Mouse (Mus musculus) MEL (cell line): Measurements from ENCODE around the gene Nusap1. TPM values are rescaled to one million over a fixed set of nuclear protein-coding genes. Genes with fewer than 3 reads are reported as not detected.
A peak's percentile ranks its signal among the peaks of the same experiment; 100 is the strongest.

Experiments used
- DNase-seq: peaks from one replicate; pipeline ENCODE4 v3.0.0; 2011; ENCODE audit warnings: low read depth, low spot score
- H3K27ac ChIP-seq: 2 replicates; pipeline ENCODE4 v1.5.1; 2012; ENCODE audit warnings: low read depth, mild to moderate bottlenecking, control low read depth, low read length, moderate library complexity; ENCODE audit not compliant: control insufficient read depth
- H3K27me3 ChIP-seq, 2 experiments: fragments of 150-350 bp in 1 of 2; sonication (generic) in 1 of 2; 2 replicates each; pipeline ENCODE4 v1.6.1; 2012; ENCODE audit warnings: low read length in 2 of 2, mild to moderate bottlenecking in 2 of 2, improper control_type of control experiment in 1 of 2, moderate library complexity in 1 of 2; ENCODE audit not compliant: insufficient read depth in 2 of 2, control insufficient read depth in 1 of 2
- H3K36me3 ChIP-seq, 2 experiments: 2 replicates each; pipeline ENCODE4 v1.6.1; 2012 to 2014; ENCODE audit warnings: low read length in 2 of 2, improper control_type of control experiment in 1 of 2, inconsistent platforms in 1 of 2, mild to moderate bottlenecking in 1 of 2; ENCODE audit not compliant: insufficient read depth in 2 of 2, control insufficient read depth in 1 of 2
- H3K4me1 ChIP-seq, 2 experiments: fragments of 150-350 bp in 1 of 2; sonication (generic) in 1 of 2; 2 replicates each; pipeline ENCODE4 v1.6.1; 2012; ENCODE audit warnings: low read length in 2 of 2, improper control_type of control experiment in 1 of 2, mild to moderate bottlenecking in 1 of 2; ENCODE audit not compliant: insufficient read depth in 2 of 2, control insufficient read depth in 1 of 2
- H3K4me3 ChIP-seq, 2 experiments: fragments of 150-350 bp in 1 of 2; sonication (generic) in 1 of 2; 2 replicates each; pipeline ENCODE4 v1.5.1; 2012; ENCODE audit warnings: low read depth in 2 of 2, low read length in 2 of 2, mild to moderate bottlenecking in 2 of 2, moderate library complexity in 2 of 2, control low read depth in 1 of 2, improper control_type of control experiment in 1 of 2; ENCODE audit not compliant: control insufficient read depth in 1 of 2, insufficient read depth in 1 of 2
- H3K79me2 ChIP-seq: 2 replicates; pipeline ENCODE4 v1.6.1; 2012; ENCODE audit warnings: mild to moderate bottlenecking, low read length, moderate library complexity; ENCODE audit not compliant: control insufficient read depth, poor library complexity, insufficient read depth
- H3K9ac ChIP-seq: 2 replicates; pipeline ENCODE4 v1.6.1; 2012; ENCODE audit warnings: low read depth, mild to moderate bottlenecking, control low read depth, low read length, moderate library complexity; ENCODE audit not compliant: control insufficient read depth, poor library complexity, severe bottlenecking
- H3K9me3 ChIP-seq: fragments of 150-350 bp; sonication (generic); replicated peaks from 2 replicates; pipeline ENCODE4 v1.6.1; 2012; ENCODE audit warnings: mild to moderate bottlenecking, low read length, improper control_type of control experiment, moderate library complexity; ENCODE audit not compliant: insufficient read depth
- CHD1 ChIP-seq: IDR thresholded peaks from 2 replicates; pipeline ENCODE4 v1.6.1; 2012; ENCODE audit warnings: low read depth, mild to moderate bottlenecking, inconsistent platforms, low read length, improper control_type of control experiment
- EP300 ChIP-seq, 2 experiments: IDR thresholded peaks; 2 replicates each; pipeline ENCODE4 v1.6.1; 2011; ENCODE audit warnings: improper control_type of control experiment in 2 of 2, low read length in 2 of 2, low read depth in 1 of 2, mild to moderate bottlenecking in 1 of 2
- GABPA ChIP-seq: IDR thresholded peaks from 2 replicates; pipeline ENCODE4 v1.6.1; 2012; ENCODE audit warnings: low read depth, mild to moderate bottlenecking, inconsistent platforms, low read length, improper control_type of control experiment, moderate library complexity
- GATA1 ChIP-seq: IDR thresholded peaks from 2 replicates; pipeline ENCODE4 v1.6.1; 2011; ENCODE audit warnings: low read depth, low read length, improper control_type of control experiment
- MAZ ChIP-seq: IDR thresholded peaks from 2 replicates; pipeline ENCODE4 v1.6.1; 2012; ENCODE audit warnings: low read depth, mild to moderate bottlenecking, inconsistent platforms, low read length, improper control_type of control experiment
- MXI1 ChIP-seq: IDR thresholded peaks from 2 replicates; pipeline ENCODE4 v1.6.1; 2011; ENCODE audit warnings: mild to moderate bottlenecking, low read depth, low read length, improper control_type of control experiment
- MYC ChIP-seq: IDR thresholded peaks from 2 replicates; pipeline ENCODE4 v1.6.1; 2011; ENCODE audit warnings: low read depth, mild to moderate bottlenecking, low read length, improper control_type of control experiment, moderate library complexity
- POLR2A ChIP-seq, 2 experiments: IDR thresholded peaks; 2 replicates each; pipeline ENCODE4 v1.6.1; 2011 to 2012; ENCODE audit warnings: low read length in 2 of 2, mild to moderate bottlenecking in 2 of 2, control low read depth in 1 of 2, improper control_type of control experiment in 1 of 2, low read depth in 1 of 2, moderate library complexity in 1 of 2; ENCODE audit not compliant: control insufficient read depth in 1 of 2, insufficient read depth in 1 of 2, poor library complexity in 1 of 2
- RCOR1 ChIP-seq: IDR thresholded peaks from 2 replicates; pipeline ENCODE4 v1.6.1; 2012; ENCODE audit warnings: low read depth, mild to moderate bottlenecking, inconsistent platforms, low read length, improper control_type of control experiment
- TAL1 ChIP-seq: IDR thresholded peaks from 2 replicates; pipeline ENCODE4 v1.6.1; 2012; ENCODE audit warnings: mild to moderate bottlenecking, inconsistent platforms, low read length, moderate library complexity, mixed read lengths
- TBP ChIP-seq: IDR thresholded peaks from 2 replicates; pipeline ENCODE4 v1.8.0; 2011; ENCODE audit warnings: low read depth, low read length, improper control_type of control experiment
- TCF12 ChIP-seq: IDR thresholded peaks from 2 replicates; pipeline ENCODE4 v1.6.1; 2014; ENCODE audit warnings: low read depth, mild to moderate bottlenecking, inconsistent platforms, low read length, improper control_type of control experiment, moderate library complexity
- USF1 ChIP-seq: IDR thresholded peaks from 2 replicates; pipeline ENCODE4 v1.6.1; 2014; ENCODE audit warnings: low read depth, mild to moderate bottlenecking, inconsistent platforms, low read length, improper control_type of control experiment, moderate library complexity
- ZNF384 ChIP-seq: IDR thresholded peaks from 2 replicates; pipeline ENCODE4 v1.6.1; 2012; ENCODE audit warnings: low read depth, mild to moderate bottlenecking, inconsistent platforms, low read length, improper control_type of control experiment
- polyA plus RNA-seq, 2 experiments: library from polyadenylated mRNA; stranded (reverse) in 1 of 2; unstranded in 1 of 2; fragments of >175 nt in 1 of 2; fragments of >200 nt in 1 of 2; gene quantifications; 2 replicates each; pipeline versions ENCODE4 v1.2.1 to v1.2.4; 2012; ENCODE audit warnings: low replicate concordance in 2 of 2, low read depth in 1 of 2; ENCODE audit not compliant: insufficient read length in 2 of 2, insufficient read depth in 1 of 2, missing spikeins in 1 of 2
- total RNA-seq: library from RNA; depleted of rRNA; stranded (reverse); fragments of 300-350 nt; gene quantifications from 2 replicates; pipeline ENCODE4 v1.2.3, GENCODE M21; 2012

Gene Nusap1
- total and polyA plus RNA-seq, 3 experiments = 17.0 to 28.2 TPM; not detected in 1

- no peak for TF ChIP-seq POLR2A (IDR thresholded peaks at IDR 0.05; ENCODE audit: control insufficient read depth in 1 of 2, insufficient read depth in 1 of 2, low read depth in 1 of 2, low read length in 2 of 2, poor library complexity in 1 of 2)
- TF ChIP-seq MAZ = 0 out of 2 replicates have a peak, but pooled peaks have one; percentile 20
- TF ChIP-seq USF1 = no peak
- peak in 1 of 2 experiments; percentile 50; a peak in 1 of 4 replicates for TF ChIP-seq EP300 (IDR thresholded peaks at IDR 0.05; ENCODE audit: low read depth in 1 of 2, low read length in 2 of 2)
- TF ChIP-seq GATA1 = peak; percentile 61
- peak; percentile 34; the same call in 1 of the 2 replicates for TF ChIP-seq TCF12
- TF ChIP-seq ZNF384 = peak; percentile 92
- TF ChIP-seq, all 39 proteins: peak for 5
- peaks cover 1 to 16% of the 10 kb centered on the region in 2 experiments; a peak in 3 of 4 replicates for H3K36me3 ChIP-seq
- DNase-seq = peak; percentile 64
- H3K9me3 ChIP-seq = no peaks in the 10 kb centered on the region
- peak overlapping the region; percentile 78 for H3K27ac ChIP-seq
- H3K4me3 ChIP-seq = no peak overlapping the region
- peaks cover 16% of the 10 kb centered on the region in 2 experiments for H3K4me1 ChIP-seq
- H3K27me3 ChIP-seq = no peaks in the 10 kb centered on the region
- no peaks in the 10 kb centered on the region for H3K79me2 ChIP-seq
- peak overlapping the region; percentile 27; the same call in 1 of the 2 replicates for H3K9ac ChIP-seq
These were observed 34.7 kb upstream of the Nusap1 start for GRCm38 (mm10) chr2:119583439-119583838.

GRCm38 (mm10) chr2:119584282-119584681, 33.8 kb upstream of the Nusap1 start:
- peaks cover 1 to 16% of the 10 kb centered on the region in 2 experiments; a peak in 3 of 4 replicates for H3K36me3 ChIP-seq
- H3K27ac ChIP-seq = peak overlapping the region; percentile 78
- no peaks in the 10 kb centered on the region for H3K27me3 ChIP-seq
- H3K79me2 ChIP-seq = no peaks in the 10 kb centered on the region
- TF ChIP-seq MYC (no peak), GABPA (no peak), TCF12 (peak; percentile 40; the same call in 1 of the 2 replicates), TBP (peak; percentile 59), CHD1 (no peak), TAL1 (peak; percentile 66), MXI1 (peak; percentile 38), GATA1 (peak; percentile 4; the same call in 1 of the 2 replicates), EP300 (IDR thresholded peaks at IDR 0.05; ENCODE audit: low read depth in 1 of 2, low read length in 2 of 2) (peak; percentile 58 to 63; a peak in 2 of 4 replicates), RCOR1 (0 out of 2 replicates have a peak, but pooled peaks have one; percentile 34)
- H3K9ac ChIP-seq = peak overlapping the region; percentile 46
- no peaks in the 10 kb centered on the region for H3K9me3 ChIP-seq
- peak overlapping the region in 1 of 2 experiments; percentile 34; a peak in 2 of 4 replicates for H3K4me3 ChIP-seq
- peak; percentile 90 for DNase-seq
- H3K4me1 ChIP-seq = peaks cover 16% of the 10 kb centered on the region in 2 experiments
